Mouse (Mus musculus): Measurements from ENCODE around the gene Nlrp6.
A peak's percentile ranks its signal among the peaks of the same experiment; 100 is the strongest.
"Not testable (repeated sequence)": the region's sequence is repeated elsewhere in the genome, so short reads cannot be mapped to it uniquely, and the experiment has no call there.

Gene Nlrp6

GRCm38 (mm10) chr7:140920418-140921029 lies at the start of gene Nlrp6:
TSS of gene Nlrp6 (plus strand) at chr7:140920902.
- no peak for DNase-seq (ENCODE audit: low spot score in 2 of 2)

GRCm38 (mm10) chr7:140874224-140874623 lies 46.5 kb upstream of the Nlrp6 start:
- DNase-seq (ENCODE audit: low spot score in 2 of 2): no peak

- DNase-seq (ENCODE audit: low spot score in 2 of 2): peak; percentile 19 to 22
These were observed 43.3 kb upstream of the Nlrp6 start for GRCm38 (mm10) chr7:140877364-140877763.

- no peak for DNase-seq (ENCODE audit: low spot score in 2 of 2)
These were observed 41.3 kb upstream of the Nlrp6 start for GRCm38 (mm10) chr7:140879355-140879754.

- DNase-seq (ENCODE audit: low spot score in 2 of 2): no peak
These were observed 40.3 kb upstream of the Nlrp6 start for GRCm38 (mm10) chr7:140880419-140880818.

GRCm38 (mm10) chr7:140880865-140881515 lies 39.7 kb upstream of the Nlrp6 start:
- DNase-seq (ENCODE audit: low spot score in 2 of 2): no peak

GRCm38 (mm10) chr7:140881696-140882468 lies 38.8 kb upstream of the Nlrp6 start, which contains the start of the genes Psmd13 and Sirt3:
TSS of gene Psmd13 (plus strand) at chr7:140881968.
TSS of gene Sirt3 (minus strand) at chr7:140882309.
- peak; percentile 92 to 94 for DNase-seq (ENCODE audit: low spot score in 2 of 2)

- DNase-seq (ENCODE audit: low spot score in 2 of 2): no peak
These were observed 38.3 kb upstream of the Nlrp6 start for GRCm38 (mm10) chr7:140882469-140882803.

GRCm38 (mm10) chr7:140890636-140891035 lies 30.1 kb upstream of the Nlrp6 start:
- DNase-seq (ENCODE audit: low spot score in 2 of 2): not testable (repeated sequence)

GRCm38 (mm10) chr7:140894031-140894430 lies 26.7 kb upstream of the Nlrp6 start:
- no peak for DNase-seq (ENCODE audit: low spot score in 2 of 2)

GRCm38 (mm10) chr7:140894611-140895010 lies 26.1 kb upstream of the Nlrp6 start:
- no peak for DNase-seq (ENCODE audit: low spot score in 2 of 2)

- DNase-seq (ENCODE audit: low spot score in 2 of 2): no peak
These were observed 22.8 kb upstream of the Nlrp6 start for GRCm38 (mm10) chr7:140897863-140898262.

- no peak for DNase-seq (ENCODE audit: low spot score in 2 of 2)
These were observed 21.6 kb upstream of the Nlrp6 start for GRCm38 (mm10) chr7:140899121-140899520.

GRCm38 (mm10) chr7:140900220-140900619 lies 20.5 kb upstream of the Nlrp6 start, which contains the start of gene Cox8b:
TSS of gene Cox8b (minus strand) at chr7:140900446.
- no peak for DNase-seq (ENCODE audit: low spot score in 2 of 2)

GRCm38 (mm10) chr7:140902036-140902875 lies 18.4 kb upstream of the Nlrp6 start:
- no peak for DNase-seq (ENCODE audit: low spot score in 2 of 2)

- peak; percentile 49 to 56 for DNase-seq (ENCODE audit: low spot score in 2 of 2)
These were observed 17.5 kb upstream of the Nlrp6 start for GRCm38 (mm10) chr7:140903212-140903611.

- no peak for DNase-seq (ENCODE audit: low spot score in 2 of 2)
These were observed 15.0 kb upstream of the Nlrp6 start for GRCm38 (mm10) chr7:140905642-140906081.

GRCm38 (mm10) chr7:140907131-140907530 lies 13.6 kb upstream of the Nlrp6 start:
- no peak for DNase-seq (ENCODE audit: low spot score in 2 of 2)

- DNase-seq (ENCODE audit: low spot score in 2 of 2): no peak
These were observed 13.0 kb upstream of the Nlrp6 start for GRCm38 (mm10) chr7:140907697-140908096.

GRCm38 (mm10) chr7:140908181-140908580 lies 12.5 kb upstream of the Nlrp6 start:
- no peak for DNase-seq (ENCODE audit: low spot score in 2 of 2)

GRCm38 (mm10) chr7:140908634-140909107 lies 12.0 kb upstream of the Nlrp6 start:
- DNase-seq (ENCODE audit: low spot score in 2 of 2): peak; percentile 53 to 59
